Mouse (Mus musculus) central nervous system, embryonic 14 days (tissue): ENCODE data around the gene AL731706.2. TPM values are rescaled to one million over a fixed set of nuclear protein-coding genes. Genes with fewer than 3 reads are reported as not detected.

ENCODE experiments used
- polyA plus RNA-seq: library from polyadenylated mRNA; depleted of rRNA; stranded (reverse); fragments of >200 nt; gene quantifications from 2 replicates; pipeline ENCODE4 v1.2.3, GENCODE M21; 2012; rRNA removed

The AL731706.2 gene
- 8.5 TPM in 1 of 2 replicates, not detected in the other for polyA plus RNA-seq

GRCm38 (mm10) chr2:136885579-136885978, at the start of gene AL731706.2:
TSS of gene AL731706.2 (minus strand) at chr2:136885679.

GRCm38 (mm10) chr2:136891068-136891950, 5.8 kb upstream of the AL731706.2 start, which contains the start of the genes Slx4ip, AL731706.1 and Mkks:
TSS of gene Slx4ip (plus strand) at chr2:136891218.
TSS of gene AL731706.1 (minus strand) at chr2:136891389.
TSS of gene Mkks (minus strand) at chr2:136891389.

Other genes starting within 250 kb of the AL731706.2 start
- 122 and 125 TPM in 2 replicates for gene Snap25, start 172.2 kb downstream of the AL731706.2 start, polyA plus RNA-seq
- 6.2 and 6.3 TPM in 2 replicates for gene Slx4ip, start 5.5 kb upstream of the AL731706.2 start, polyA plus RNA-seq
- 12.5 and 12.8 TPM in 2 replicates for gene AL731706.1, start 5.7 kb upstream of the AL731706.2 start, polyA plus RNA-seq
- 9.2 and 9.7 TPM in 2 replicates for gene Mkks, start 5.7 kb upstream of the AL731706.2 start, polyA plus RNA-seq
- 6.7 and 9.6 TPM in 2 replicates for gene Jag1, start 231.0 kb upstream of the AL731706.2 start, polyA plus RNA-seq